Mouse (Mus musculus): ENCODE data around the gene Ptpn6. TPM values are rescaled to one million over a fixed set of nuclear protein-coding genes. Genes with fewer than 3 reads are reported as not detected.

The Ptpn6 gene
- polyA plus RNA-seq, 1 experiment from 2014 or later: 24.0 TPM

DNA sequence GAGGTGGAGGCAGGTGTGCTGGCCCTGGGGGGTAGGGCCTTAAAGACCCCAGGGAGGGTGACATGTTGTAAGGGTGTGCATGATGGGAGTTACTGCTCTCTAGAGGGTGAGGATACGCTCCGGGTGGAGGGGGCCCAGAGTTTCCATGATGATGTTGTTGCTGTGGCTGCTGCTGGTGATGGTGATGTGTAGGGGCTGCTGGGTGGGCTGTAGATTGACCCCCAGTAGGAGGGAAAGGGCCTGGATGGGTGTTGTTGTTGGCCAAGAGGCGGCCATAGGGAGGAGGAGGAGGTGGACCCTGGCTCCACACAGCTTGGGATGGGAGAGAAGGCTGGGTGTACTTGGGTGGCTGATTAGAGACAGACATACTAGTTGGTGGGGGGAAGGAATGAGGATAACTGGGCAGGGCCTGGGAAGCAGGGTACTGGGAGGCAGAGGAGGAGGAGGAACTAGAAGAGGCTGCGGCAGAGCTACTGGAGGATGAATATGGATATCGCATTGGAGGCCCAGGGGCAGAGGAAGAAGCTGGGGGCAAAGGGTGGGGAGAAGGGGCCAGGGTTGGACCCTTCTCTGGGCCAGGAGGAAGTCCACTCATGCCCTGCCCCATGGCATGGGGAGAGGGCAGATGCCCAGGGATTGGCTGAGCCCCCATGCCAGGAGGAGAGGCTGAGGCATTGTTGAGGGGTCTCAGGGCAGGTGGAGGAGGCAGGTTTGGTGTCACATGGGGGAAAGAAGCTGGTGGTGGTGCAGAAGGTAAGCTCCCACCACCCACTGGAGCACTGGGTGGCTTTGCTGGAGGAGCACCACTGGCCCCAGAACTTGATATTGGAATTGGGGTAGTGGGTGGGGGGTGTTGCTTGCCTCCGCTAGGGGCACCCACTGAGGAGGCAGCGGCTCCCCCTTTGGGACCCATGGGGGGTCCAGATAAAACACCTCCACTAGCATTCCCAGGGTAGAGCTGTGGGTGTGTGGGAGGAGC is 8.4 kb upstream of the Ptpn6 start:
- peaks cover 12% of the 10 kb centered on the region; the same call in 1 of the 2 replicates for H3K36me3 ChIP-seq (ENCODE audit: insufficient read depth, low read length)
- no peak for ATAC-seq
- H3K9ac ChIP-seq (replicated peaks; ENCODE audit: low read depth): no peak overlapping the region
- no peak overlapping the region for H3K4me2 ChIP-seq (replicated peaks; ENCODE audit: low read depth, low read length)
- no peak overlapping the region for H3K4me3 ChIP-seq (ENCODE audit: low read depth, low read length)
- H3K4me1 ChIP-seq (ENCODE audit: insufficient read depth, low read depth, low read length): no peaks in the 10 kb centered on the region
- H3K27ac ChIP-seq (ENCODE audit: low read length): no peak overlapping the region
- no peak for DNase-seq (ENCODE audit: low spot score)
- no peaks in the 10 kb centered on the region for H3K9me3 ChIP-seq (ENCODE audit: low read length)
- 83% methylated on average over 7 of the region's 7 CpGs for WGBS
- H3K27me3 ChIP-seq (replicated peaks; ENCODE audit: insufficient read depth, low read length): no peaks in the 10 kb centered on the region
- TF ChIP-seq EP300 (IDR thresholded peaks at IDR 0.05) (no peak), CTCF (IDR thresholded peaks at IDR 0.05) (no peak)

GRCm38 (mm10) chr6:124746296-124746605 is 7.7 kb upstream of the Ptpn6 start:
- peak overlapping the region; percentile 92 for H3K27ac ChIP-seq (ENCODE audit: low read length)
- ATAC-seq: no peak
- TF ChIP-seq CTCF (IDR thresholded peaks at IDR 0.05) (no peak), EP300 (IDR thresholded peaks at IDR 0.05) (no peak)

DNA sequence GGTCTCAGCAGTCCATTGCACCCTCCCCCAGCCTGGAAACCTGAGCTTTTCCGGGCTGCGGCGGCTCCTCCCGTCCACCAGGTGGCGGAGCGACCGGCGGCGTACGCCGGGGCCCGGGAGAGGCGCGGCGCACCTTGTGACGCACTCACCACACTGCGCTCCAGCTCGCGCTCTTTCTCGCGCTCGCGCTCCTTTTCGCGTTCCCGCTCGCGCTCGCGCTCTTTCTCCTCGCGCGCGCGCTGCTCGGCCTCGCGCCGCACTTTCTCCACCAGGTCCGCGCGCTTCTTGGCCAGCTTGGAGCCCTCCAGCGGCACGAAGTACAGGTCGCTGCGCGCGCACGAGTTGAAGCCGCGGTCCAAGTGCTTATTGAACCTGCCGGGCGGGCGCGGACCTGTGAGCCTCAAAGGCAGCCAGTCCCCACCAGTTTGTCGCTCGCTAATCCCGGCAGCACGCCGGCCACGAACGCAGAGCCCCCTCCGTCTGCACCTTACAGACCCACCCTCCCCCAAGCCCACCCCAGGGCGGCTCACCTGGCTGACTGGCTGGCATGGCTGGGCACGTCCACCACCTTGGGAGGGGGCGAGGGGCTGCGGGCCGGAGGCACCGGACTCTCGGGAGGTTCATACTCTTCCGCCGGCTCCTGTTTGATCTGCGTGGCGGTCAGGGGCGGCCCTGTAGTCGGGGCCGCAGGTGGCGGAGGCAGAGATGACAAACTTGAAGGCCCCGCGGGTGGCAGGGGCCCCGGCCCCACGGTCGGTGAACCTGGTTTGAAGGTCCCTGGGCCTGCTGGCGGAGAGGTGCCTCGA is 7.2 kb upstream of the Ptpn6 start:
- peak overlapping the region; percentile 68 for H3K9ac ChIP-seq (replicated peaks; ENCODE audit: low read depth)
- DNase-seq (ENCODE audit: low spot score): peak; percentile 97
- H3K4me2 ChIP-seq (replicated peaks; ENCODE audit: low read depth, low read length): peak overlapping the region; percentile 99
- 3% methylated on average over 82 of the region's 85 CpGs for WGBS
- H3K27ac ChIP-seq (ENCODE audit: low read length): peak overlapping the region; percentile 92
- H3K36me3 ChIP-seq (ENCODE audit: insufficient read depth, low read length): peaks cover 12% of the 10 kb centered on the region; the same call in 1 of the 2 replicates
- ATAC-seq: peak; percentile 85
- no peaks in the 10 kb centered on the region for H3K9me3 ChIP-seq (ENCODE audit: low read length)
- no peaks in the 10 kb centered on the region for H3K4me1 ChIP-seq (ENCODE audit: insufficient read depth, low read depth, low read length)
- no peaks in the 10 kb centered on the region for H3K27me3 ChIP-seq (replicated peaks; ENCODE audit: insufficient read depth, low read length)
- peak; percentile 94 for TF ChIP-seq CTCF (IDR thresholded peaks at IDR 0.05)
- TF ChIP-seq EP300 (IDR thresholded peaks at IDR 0.05): no peak
- peak overlapping the region; percentile 53 for H3K4me3 ChIP-seq (ENCODE audit: low read depth, low read length)

More at GRCm38 (mm10) chr6:124746296-124746605, 7.7 kb upstream of the Ptpn6 start:
- Histone ChIP-seq H3K4me1 (ENCODE audit: insufficient read depth, low read depth, low read length) (no peaks in the 10 kb centered on the region), H3K27me3 (replicated peaks; ENCODE audit: insufficient read depth, low read length) (no peaks in the 10 kb centered on the region), H3K9me3 (ENCODE audit: low read length) (no peaks in the 10 kb centered on the region), H3K36me3 (ENCODE audit: insufficient read depth, low read length) (peaks cover 12% of the 10 kb centered on the region; the same call in 1 of the 2 replicates), H3K4me2 (replicated peaks; ENCODE audit: low read depth, low read length) (peak overlapping the region; percentile 99), H3K9ac (replicated peaks; ENCODE audit: low read depth) (peak overlapping the region; percentile 68), H3K4me3 (ENCODE audit: low read depth, low read length) (peak overlapping the region; percentile 53)
- no peak for DNase-seq (ENCODE audit: low spot score)
- WGBS: 23% methylated on average over 8 of the region's 8 CpGs

DNA sequence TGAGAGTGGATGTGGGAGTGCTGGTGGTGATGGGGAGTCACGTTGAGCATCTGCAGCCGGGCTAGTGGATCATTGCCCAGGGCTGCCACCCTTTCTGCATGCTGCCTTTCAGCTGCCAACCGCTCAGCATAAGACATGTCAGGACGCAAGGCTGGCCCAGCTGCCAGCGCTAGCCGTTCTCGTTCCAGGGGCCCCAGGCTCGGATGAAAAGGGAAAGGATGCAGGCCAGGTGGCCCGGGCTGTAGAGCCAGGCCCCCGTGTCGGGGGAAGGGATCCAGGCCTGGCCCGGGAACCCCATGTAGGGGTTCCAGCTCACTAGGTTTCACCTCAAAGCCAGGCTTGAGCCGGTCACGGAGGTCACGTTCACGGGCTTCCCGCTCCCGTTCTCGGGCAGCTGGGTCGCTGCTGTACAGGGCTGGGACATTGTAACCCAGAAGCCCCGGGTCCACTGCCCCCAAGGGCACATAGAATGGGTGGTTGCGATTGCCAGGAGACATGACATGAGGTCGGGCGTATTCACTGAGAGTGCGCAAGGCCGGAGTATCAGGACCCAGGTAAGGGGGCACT is 6.3 kb upstream of the Ptpn6 start:
- TF ChIP-seq EP300 (IDR thresholded peaks at IDR 0.05): no peak
- DNase-seq (ENCODE audit: low spot score) (no peak), ATAC-seq (no peak)
- H3K27ac ChIP-seq (ENCODE audit: low read length): no peak overlapping the region
- H3K4me3 ChIP-seq (ENCODE audit: low read depth, low read length): peak overlapping the region; percentile 53; the same call in 1 of the 2 replicates
- H3K4me2 ChIP-seq (replicated peaks; ENCODE audit: low read depth, low read length): peak overlapping the region; percentile 99
- no peaks in the 10 kb centered on the region for H3K27me3 ChIP-seq (replicated peaks; ENCODE audit: insufficient read depth, low read length)
- no peaks in the 10 kb centered on the region; the same call in 1 of the 2 replicates for H3K4me1 ChIP-seq (ENCODE audit: insufficient read depth, low read depth, low read length)
- peaks cover 12% of the 10 kb centered on the region; the same call in 1 of the 2 replicates for H3K36me3 ChIP-seq (ENCODE audit: insufficient read depth, low read length)
- no peaks in the 10 kb centered on the region for H3K9me3 ChIP-seq (ENCODE audit: low read length)
- 74% methylated on average over 26 of the region's 26 CpGs for WGBS
- H3K9ac ChIP-seq (replicated peaks; ENCODE audit: low read depth): peak overlapping the region; percentile 68; the same call in 1 of the 2 replicates

GRCm38 (mm10) chr6:124743647-124744046 is 5.1 kb upstream of the Ptpn6 start:
- Histone ChIP-seq H3K4me1 (ENCODE audit: insufficient read depth, low read depth, low read length) (no peaks in the 10 kb centered on the region; the same call in 1 of the 2 replicates), H3K9ac (replicated peaks; ENCODE audit: low read depth) (no peak overlapping the region), H3K27ac (ENCODE audit: low read length) (no peak overlapping the region), H3K27me3 (replicated peaks; ENCODE audit: insufficient read depth, low read length) (no peaks in the 10 kb centered on the region), H3K4me3 (ENCODE audit: low read depth, low read length) (no peak overlapping the region), H3K9me3 (ENCODE audit: low read length) (no peaks in the 10 kb centered on the region), H3K4me2 (replicated peaks; ENCODE audit: low read depth, low read length) (no peak overlapping the region), H3K36me3 (ENCODE audit: insufficient read depth, low read length) (peaks cover 9% of the 10 kb centered on the region; the same call in 1 of the 2 replicates)
- 81% methylated on average over 8 of the region's 8 CpGs for WGBS
- TF ChIP-seq CTCF (IDR thresholded peaks at IDR 0.05) (no peak), EP300 (IDR thresholded peaks at IDR 0.05) (no peak)
- no peak for DNase-seq (ENCODE audit: low spot score)
- ATAC-seq: no peak

All from lung, postnatal 0 days (tissue).